Mouse (Mus musculus) ES-E14 (cell line): ENCODE measurements at regions not wholly inside any gene's neighbourhood (a gene's known extent, or its start where the extent isn't known, plus 50 kb on each side); places are given as distances from the start of the nearest gene placed in this dataset.

Source experiments
- DNase-seq: peaks from one replicate; pipeline ENCODE4 v3.0.0-alpha.2; 2013; ENCODE audit warnings: low read depth, low spot score
- H3K27ac ChIP-seq: 2 replicates; pipeline ENCODE4 v1.5.1; 2012; ENCODE audit warnings: low read depth, mild to moderate bottlenecking, low read length, moderate library complexity, mixed read lengths; ENCODE audit not compliant: poor library complexity, insufficient read depth, severe bottlenecking
- H3K36me3 ChIP-seq: 2 replicates; pipeline ENCODE4 v1.6.1; 2012; ENCODE audit warnings: mild to moderate bottlenecking, low read length, moderate library complexity, mixed read lengths; ENCODE audit not compliant: control insufficient read depth, poor library complexity, insufficient read depth, severe bottlenecking
- H3K4me1 ChIP-seq, 2 experiments: fragments of 150-350 bp in 1 of 2; sonication (generic) in 1 of 2; 2 replicates each; pipeline ENCODE4 v1.6.1; 2012; ENCODE audit warnings: low read length in 2 of 2, mild to moderate bottlenecking in 1 of 2, mixed read lengths in 1 of 2; ENCODE audit not compliant: control insufficient read depth in 2 of 2, insufficient read depth in 2 of 2, poor library complexity in 1 of 2
- H3K4me3 ChIP-seq, 2 experiments: fragments of 150-350 bp in 1 of 2; sonication (generic) in 1 of 2; 2 replicates each; pipeline ENCODE4 v1.5.1; 2012; ENCODE audit warnings: low read length in 2 of 2, low read depth in 1 of 2, mild to moderate bottlenecking in 1 of 2, mixed read lengths in 1 of 2; ENCODE audit not compliant: insufficient read depth in 1 of 2, poor library complexity in 1 of 2, severe bottlenecking in 1 of 2
- H3K9ac ChIP-seq: 2 replicates; pipeline ENCODE4 v1.6.1; 2012; ENCODE audit warnings: low read depth, mild to moderate bottlenecking, low read length, mixed read lengths; ENCODE audit not compliant: poor library complexity, insufficient read depth, severe bottlenecking
- H3K9me3 ChIP-seq: fragments of 150-350 bp; sonication (generic); 2 replicates; pipeline ENCODE4 v1.6.1; 2012; ENCODE audit warnings: low read depth, mild to moderate bottlenecking, low read length; ENCODE audit not compliant: control insufficient read depth, insufficient read depth
- CHD2 ChIP-seq: IDR thresholded peaks from 2 replicates; pipeline ENCODE4 v1.6.1; 2014; ENCODE audit warnings: mild to moderate bottlenecking, low read depth, low read length, inconsistent platforms
- HCFC1 ChIP-seq: IDR thresholded peaks from 2 replicates; pipeline ENCODE4 v1.6.1; 2012; ENCODE audit warnings: low read length, inconsistent platforms, borderline replicate concordance; ENCODE audit not compliant: insufficient read depth
- MAFK ChIP-seq: IDR thresholded peaks from 2 replicates; pipeline ENCODE4 v1.6.1; 2014; ENCODE audit warnings: mild to moderate bottlenecking, low read depth, low read length, inconsistent platforms; ENCODE audit not compliant: insufficient read depth
- ZC3H11A ChIP-seq: IDR thresholded peaks from 2 replicates; pipeline ENCODE4 v1.6.1; 2012; ENCODE audit warnings: low read depth, mild to moderate bottlenecking, inconsistent platforms, low read length, borderline replicate concordance
- ZNF384 ChIP-seq: IDR thresholded peaks from 2 replicates; pipeline ENCODE4 v1.6.1; 2012; ENCODE audit warnings: low read depth, low read length, inconsistent platforms
- in situ Hi-C, 2 experiments: fragments of 600-800 bp; cut with MboI; formaldehyde crosslinking; loops; one replicate each; pipeline ENCODE4 v1.15.1; 2025; ENCODE audit warnings: low sequenced_read_pairs in 2 of 2, inconsistent platforms in 1 of 2; ENCODE audit not compliant: unreplicated experiment in 2 of 2

DNA sequence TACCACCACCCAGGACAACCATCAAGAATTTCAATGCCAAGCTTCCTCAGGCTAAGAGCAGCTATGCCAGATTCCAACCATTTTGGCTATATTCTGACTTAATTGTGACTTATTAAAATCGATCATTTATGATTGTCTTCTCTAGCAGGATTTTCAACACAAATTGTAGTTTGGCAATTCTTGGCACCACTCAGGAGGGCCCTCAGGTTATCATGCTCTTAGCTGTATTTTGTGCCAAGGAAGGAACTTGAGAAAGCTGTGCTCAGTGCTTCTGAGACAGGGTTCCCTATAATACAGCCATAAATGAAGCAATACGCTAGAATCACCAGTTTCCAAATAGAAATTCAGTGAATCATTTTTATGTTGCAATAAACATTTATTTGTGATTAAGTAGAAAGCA, 232.7 kb upstream of the Emcn start:
- in situ Hi-C loops, result no loop called here
- no peaks in the 10 kb centered on the region for H3K36me3 ChIP-seq
- no peaks in the 10 kb centered on the region for H3K4me1 ChIP-seq
- H3K27ac ChIP-seq, result no peak overlapping the region
- H3K9ac ChIP-seq, result no peak overlapping the region
- H3K9me3 ChIP-seq, result no peaks in the 10 kb centered on the region
- no peak for TF ChIP-seq ZNF384
- TF ChIP-seq MAFK, result no peak
- no peak for TF ChIP-seq HCFC1
- TF ChIP-seq ZC3H11A, result no peak
- no peak for TF ChIP-seq CHD2
- no peak for DNase-seq
- H3K4me3 ChIP-seq, result no peak overlapping the region

DNA sequence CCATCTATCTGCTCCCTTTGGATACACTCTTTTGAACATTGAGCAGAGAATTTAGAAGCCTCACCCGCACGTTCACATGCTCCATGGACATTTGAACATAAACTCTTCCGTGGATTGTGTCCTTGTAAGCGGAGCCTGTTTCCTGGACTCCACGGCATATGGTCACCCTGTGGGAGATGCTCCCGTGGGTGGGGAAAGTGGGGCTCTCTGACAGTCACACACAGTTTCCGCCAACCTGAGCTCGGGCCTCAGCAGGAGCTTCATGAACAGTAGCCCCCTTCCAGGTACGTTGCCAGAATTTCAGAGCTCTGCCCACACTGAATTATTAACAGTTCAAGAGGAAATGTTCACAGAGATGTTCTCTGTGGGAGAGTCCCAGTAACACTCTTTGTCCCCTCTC, 231.1 kb upstream of the Emcn start:
- TF ChIP-seq HCFC1, result no peak
- no peak for TF ChIP-seq CHD2
- no peak for TF ChIP-seq ZNF384
- TF ChIP-seq ZC3H11A, result no peak
- TF ChIP-seq MAFK, result no peak
- Histone ChIP-seq H3K27ac (no peak overlapping the region), H3K36me3 (no peaks in the 10 kb centered on the region), H3K9ac (no peak overlapping the region), H3K4me1 (no peaks in the 10 kb centered on the region), H3K4me3 (no peak overlapping the region), H3K9me3 (no peaks in the 10 kb centered on the region)
- in situ Hi-C loops, result no loop called here
- DNase-seq, result no peak

DNA sequence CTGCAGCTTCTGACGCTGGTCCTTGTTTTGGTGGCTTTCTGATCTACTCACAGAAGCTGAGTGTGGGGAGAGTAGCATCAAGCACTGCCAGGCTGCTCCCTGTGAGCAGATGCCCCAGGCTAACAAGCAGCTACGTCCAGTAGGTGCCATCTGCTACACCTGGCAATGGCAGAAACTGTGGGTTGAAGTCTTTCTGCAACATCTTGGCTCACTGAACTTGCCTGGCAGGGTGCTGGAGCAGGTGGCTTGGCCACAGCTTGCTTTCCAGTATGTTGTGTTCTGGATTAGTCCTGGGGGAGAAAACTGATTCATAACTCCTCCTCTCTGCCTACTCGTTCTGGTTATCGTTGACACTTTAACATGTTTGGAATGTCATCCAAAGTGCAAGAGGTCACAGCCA, 230.4 kb upstream of the Emcn start:
- in situ Hi-C loops, result no loop called here
- Histone ChIP-seq H3K9ac (no peak overlapping the region), H3K4me3 (no peak overlapping the region), H3K27ac (no peak overlapping the region), H3K36me3 (no peaks in the 10 kb centered on the region), H3K4me1 (no peaks in the 10 kb centered on the region), H3K9me3 (no peaks in the 10 kb centered on the region)
- no peak for DNase-seq
- no peak for TF ChIP-seq ZC3H11A
- no peak for TF ChIP-seq CHD2
- no peak for TF ChIP-seq ZNF384
- TF ChIP-seq MAFK, result no peak
- TF ChIP-seq HCFC1, result no peak

DNA sequence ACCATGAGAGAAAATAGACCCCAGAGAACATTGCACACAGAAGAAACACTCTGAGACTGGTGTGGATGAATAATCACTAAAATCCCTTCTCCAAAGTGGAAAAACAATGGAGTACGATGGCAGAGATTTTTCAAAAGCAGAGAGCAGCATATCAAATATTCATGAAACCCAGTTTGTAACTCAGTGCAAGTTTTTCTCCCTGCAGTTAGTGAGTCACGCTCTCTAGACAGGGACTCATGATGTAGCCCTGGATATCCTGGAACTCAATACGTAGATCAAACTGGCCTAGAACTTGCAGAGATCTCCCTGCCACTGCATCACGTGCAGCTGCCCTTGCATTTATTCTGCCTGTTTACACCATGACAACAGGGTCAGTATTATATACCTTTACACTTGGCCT, 210.9 kb upstream of the Emcn start:
- Histone ChIP-seq H3K27ac (no peak overlapping the region), H3K4me1 (no peaks in the 10 kb centered on the region), H3K4me3 (no peak overlapping the region), H3K9me3 (no peaks in the 10 kb centered on the region), H3K9ac (no peak overlapping the region), H3K36me3 (no peaks in the 10 kb centered on the region)
- TF ChIP-seq ZNF384 (no peak), CHD2 (no peak), ZC3H11A (no peak)
- in situ Hi-C loops, result no loop called here
- DNase-seq, result no peak

DNA sequence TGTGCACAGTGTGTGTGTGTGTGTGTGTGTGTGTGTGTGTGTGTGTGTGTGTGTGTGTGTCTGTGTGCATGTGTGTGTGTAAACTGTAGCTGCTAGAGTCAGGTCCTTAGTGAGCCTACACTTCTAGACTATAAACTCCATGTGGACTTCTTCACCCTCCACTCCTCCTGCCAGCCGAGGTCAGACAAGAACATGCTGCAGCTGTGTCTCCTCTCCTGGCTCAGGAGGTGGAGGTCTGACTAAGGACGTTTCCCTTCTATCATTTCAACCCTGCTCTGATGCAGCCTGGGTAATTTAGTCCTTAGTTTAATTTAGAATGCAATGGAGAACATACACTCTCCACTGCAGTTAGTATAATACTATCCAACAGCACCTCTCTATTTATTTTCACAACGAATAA, 198.8 kb upstream of the Emcn start:
- no peak for TF ChIP-seq MAFK
- no peak for TF ChIP-seq ZNF384
- no peak for TF ChIP-seq ZC3H11A
- TF ChIP-seq HCFC1, result no peak
- TF ChIP-seq CHD2, result no peak
- H3K36me3 ChIP-seq, result no peaks in the 10 kb centered on the region
- in situ Hi-C loops, result no loop called here
- H3K9ac ChIP-seq, result no peak overlapping the region
- DNase-seq, result no peak
- H3K27ac ChIP-seq, result no peak overlapping the region
- H3K4me3 ChIP-seq, result no peak overlapping the region
- H3K9me3 ChIP-seq, result no peaks in the 10 kb centered on the region
- no peaks in the 10 kb centered on the region for H3K4me1 ChIP-seq
